Mouse (Mus musculus) hindbrain, embryonic 10.5 days (tissue): ENCODE data around the gene 9930021J03Rik. TPM values are rescaled to one million over a fixed set of nuclear protein-coding genes. Genes with fewer than 3 reads are reported as not detected.

ENCODE experiments used
- DNase-seq: peaks from one replicate; pipeline ENCODE4 v3.0.0-alpha.2; 2017; ENCODE audit warnings: low spot score
- H3K27ac ChIP-seq: fragments of 300-500 bp; sonication (generic); 2 replicates; pipeline ENCODE4 v1.5.1; 2016; ENCODE audit warnings: mild to moderate bottlenecking, moderate library complexity
- H3K27me3 ChIP-seq: fragments of 300-500 bp; sonication (generic); 2 replicates; pipeline ENCODE4 v1.6.1; 2016; ENCODE audit warnings: mild to moderate bottlenecking; ENCODE audit not compliant: poor library complexity, insufficient read depth, severe bottlenecking
- H3K36me3 ChIP-seq: fragments of 300-500 bp; sonication (generic); 2 replicates; pipeline ENCODE4 v1.6.1; 2016; ENCODE audit warnings: mild to moderate bottlenecking, moderate library complexity
- H3K4me1 ChIP-seq: fragments of 300-500 bp; sonication (generic); replicated peaks from 2 replicates; pipeline ENCODE4 v1.6.1; 2016; ENCODE audit warnings: mild to moderate bottlenecking
- H3K4me3 ChIP-seq: fragments of 300-500 bp; sonication (generic); 2 replicates; pipeline ENCODE4 v1.5.1; 2016; ENCODE audit warnings: mild to moderate bottlenecking, moderate library complexity
- H3K9me3 ChIP-seq: fragments of 300-500 bp; sonication (generic); 2 replicates; pipeline ENCODE4 v1.6.1; 2016; ENCODE audit warnings: mild to moderate bottlenecking, moderate library complexity
- WGBS: fragments of 180-500 bp; shearing (Covaris S2); methylation state at CpG from one replicate; pipeline ENCODE4 v1.1.7; 2016; 5-methylcytosine and 5-hydroxymethylcytosine counted together
- polyA plus RNA-seq: library from polyadenylated mRNA; unstranded; fragments of >200 nt; fragmentation: Nextera tagmentation; extraction: Ambion mirVana; gene quantifications from 2 replicates; pipeline ENCODE4 v1.2.1, GENCODE M21; 2016

Gene 9930021J03Rik
- 4.0 and 4.1 TPM in 2 replicates for polyA plus RNA-seq

DNA sequence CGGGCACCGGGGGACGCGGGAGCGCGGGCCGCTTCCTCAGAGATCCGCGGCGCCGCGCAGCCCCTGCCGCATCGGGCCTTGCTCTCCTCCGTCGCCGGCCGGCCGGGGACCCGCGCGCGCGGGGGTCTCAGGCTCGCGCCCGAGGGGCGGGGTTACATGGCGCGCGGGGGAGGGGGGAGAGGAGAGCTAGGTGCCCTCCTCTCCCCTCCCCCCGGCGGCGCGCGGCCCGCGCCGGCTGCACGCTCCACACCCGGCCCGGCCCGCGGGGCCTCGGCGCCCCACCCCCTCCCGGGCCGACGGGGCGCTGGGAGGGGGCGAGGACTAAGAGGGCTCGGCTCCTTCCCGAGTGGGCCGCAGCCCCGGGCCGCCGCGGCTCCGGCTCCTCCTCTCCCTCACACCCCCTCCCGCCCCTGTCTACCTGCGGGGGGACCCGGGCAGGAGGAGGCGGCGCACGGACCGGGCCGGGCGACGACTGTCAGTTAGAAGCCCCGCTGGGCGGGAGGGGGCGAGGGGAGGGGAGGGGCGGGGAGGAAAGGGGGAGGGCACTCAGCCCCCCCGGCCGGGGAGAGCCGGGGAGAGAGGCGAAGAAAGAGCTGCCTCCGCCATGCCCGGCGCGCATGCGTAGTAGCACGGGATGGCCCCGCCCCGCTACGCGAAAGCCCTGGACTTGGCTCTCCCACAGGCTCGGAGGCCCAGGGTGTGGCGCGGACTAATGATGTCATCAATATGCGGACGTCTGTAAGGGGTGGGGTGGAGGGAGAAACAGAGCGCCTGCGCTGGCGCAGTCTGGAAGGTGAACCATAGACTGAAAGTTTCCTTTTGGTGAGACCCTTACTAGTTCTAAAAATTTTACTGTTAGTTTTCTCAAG is at the start of gene 9930021J03Rik:
9930021J03Rik (minus strand) TSS at position 73 of the 869 bp plus-strand sequence.
- no peaks in the 10 kb centered on the region for H3K27me3 ChIP-seq
- WGBS, result under 1% methylated on average over 76 of the region's 95 CpGs
- peaks cover 30% of the 10 kb centered on the region for H3K36me3 ChIP-seq
- DNase-seq, result peak; percentile 100
- peak within 1 kb of the TSS; percentile 97 for H3K27ac ChIP-seq
- no peaks in the 10 kb centered on the region for H3K9me3 ChIP-seq
- peak within 1 kb of the TSS; percentile 74 for H3K4me3 ChIP-seq
- peaks cover 24% of the 10 kb centered on the region for H3K4me1 ChIP-seq

DNA sequence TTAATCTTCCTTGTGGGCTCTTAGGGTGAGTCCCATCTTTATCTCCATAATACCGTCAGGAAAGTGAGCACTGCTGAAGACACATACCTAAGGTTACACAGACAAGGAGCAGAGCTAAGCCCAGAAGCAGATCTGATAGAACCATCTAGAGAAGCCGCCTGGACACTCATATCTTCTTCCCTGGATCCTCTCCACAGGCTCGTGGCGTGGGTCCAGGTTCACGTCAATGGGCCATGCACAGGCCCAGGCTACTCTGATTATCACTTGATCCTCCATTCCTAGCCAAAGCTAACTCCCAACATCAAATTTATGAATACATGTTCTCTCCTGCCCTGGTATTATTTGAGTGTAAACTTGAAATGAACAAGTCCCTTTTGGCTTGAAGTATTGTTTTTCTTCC is 47.9 kb upstream of the 9930021J03Rik start:
- H3K27me3 ChIP-seq, result no peaks in the 10 kb centered on the region
- no peaks in the 10 kb centered on the region for H3K9me3 ChIP-seq
- no peaks in the 10 kb centered on the region for H3K36me3 ChIP-seq
- no peak for DNase-seq
- H3K27ac ChIP-seq, result no peak overlapping the region
- H3K4me1 ChIP-seq, result no peaks in the 10 kb centered on the region
- WGBS, result 89% methylated on average over 5 of the region's 5 CpGs
- no peak overlapping the region for H3K4me3 ChIP-seq

DNA sequence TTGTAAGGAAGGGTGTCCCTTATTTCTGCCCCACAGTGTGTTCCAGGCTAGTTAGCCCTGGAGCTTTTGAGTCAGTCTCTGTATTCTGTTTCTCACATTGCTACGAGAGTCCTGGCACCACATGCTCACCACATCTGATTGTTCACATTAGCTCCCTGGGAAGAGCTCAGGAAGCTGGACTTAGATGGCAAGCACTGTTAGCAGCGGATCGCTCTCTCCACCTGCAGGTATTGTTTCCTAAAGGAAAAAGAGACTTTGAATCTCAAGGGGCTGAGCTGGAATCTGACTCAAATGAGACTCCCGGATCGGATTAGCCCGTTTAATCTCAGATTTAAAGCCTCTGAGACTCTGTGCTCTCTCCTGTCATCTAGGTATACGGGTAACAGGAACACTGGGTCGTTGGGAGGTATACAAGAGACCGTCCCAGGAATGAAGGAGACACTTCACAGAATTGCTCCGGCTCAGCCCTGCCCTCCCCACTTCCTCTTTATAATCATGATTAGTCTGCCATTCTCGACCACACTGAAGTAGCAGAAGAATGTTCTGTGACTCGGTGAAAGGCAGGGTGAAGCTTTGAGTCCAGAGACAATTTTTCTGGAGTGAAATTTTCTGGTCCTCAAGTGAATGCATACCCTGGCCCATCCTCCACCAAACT is 45.4 kb upstream of the 9930021J03Rik start:
- Histone ChIP-seq H3K4me3 (no peak overlapping the region), H3K9me3 (no peaks in the 10 kb centered on the region), H3K27me3 (no peaks in the 10 kb centered on the region), H3K4me1 (no peaks in the 10 kb centered on the region), H3K36me3 (no peaks in the 10 kb centered on the region), H3K27ac (no peak overlapping the region)
- 69% methylated on average over 12 of the region's 12 CpGs for WGBS
- DNase-seq, result no peak

DNA sequence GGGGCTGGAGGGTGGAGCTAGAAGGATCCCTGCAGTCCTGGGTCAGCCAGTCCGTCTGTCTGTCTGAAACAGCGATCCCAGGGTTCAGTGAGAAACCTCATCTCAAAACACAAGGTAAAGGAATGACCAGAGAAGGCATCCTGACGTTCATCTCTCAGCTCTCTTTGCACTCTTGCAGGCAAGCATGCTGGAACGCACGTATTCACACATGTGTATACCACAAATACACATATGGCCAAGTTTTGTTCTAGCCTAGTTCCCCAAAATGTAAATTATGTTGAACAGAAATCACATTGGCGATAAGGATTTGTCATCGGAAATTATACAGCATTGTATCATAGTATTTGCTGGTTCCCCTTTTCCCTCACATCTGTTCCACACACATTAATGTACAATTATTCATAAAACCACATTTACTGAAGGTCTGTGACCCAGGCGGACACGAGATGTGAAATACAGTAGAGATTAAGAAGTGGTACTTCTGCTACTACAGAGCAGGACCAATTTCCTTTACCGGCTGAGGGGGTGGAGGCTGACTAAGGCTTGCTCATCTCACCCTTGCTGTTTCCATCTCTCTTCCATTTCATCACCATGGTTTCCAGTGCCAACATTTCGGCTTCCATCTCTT is 44.2 kb upstream of the 9930021J03Rik start:
- DNase-seq, result no peak
- Histone ChIP-seq H3K4me3 (no peak overlapping the region), H3K27me3 (no peaks in the 10 kb centered on the region), H3K4me1 (no peaks in the 10 kb centered on the region), H3K9me3 (no peaks in the 10 kb centered on the region), H3K27ac (no peak overlapping the region), H3K36me3 (no peaks in the 10 kb centered on the region)
- 86% methylated on average over 11 of the region's 11 CpGs for WGBS

DNA sequence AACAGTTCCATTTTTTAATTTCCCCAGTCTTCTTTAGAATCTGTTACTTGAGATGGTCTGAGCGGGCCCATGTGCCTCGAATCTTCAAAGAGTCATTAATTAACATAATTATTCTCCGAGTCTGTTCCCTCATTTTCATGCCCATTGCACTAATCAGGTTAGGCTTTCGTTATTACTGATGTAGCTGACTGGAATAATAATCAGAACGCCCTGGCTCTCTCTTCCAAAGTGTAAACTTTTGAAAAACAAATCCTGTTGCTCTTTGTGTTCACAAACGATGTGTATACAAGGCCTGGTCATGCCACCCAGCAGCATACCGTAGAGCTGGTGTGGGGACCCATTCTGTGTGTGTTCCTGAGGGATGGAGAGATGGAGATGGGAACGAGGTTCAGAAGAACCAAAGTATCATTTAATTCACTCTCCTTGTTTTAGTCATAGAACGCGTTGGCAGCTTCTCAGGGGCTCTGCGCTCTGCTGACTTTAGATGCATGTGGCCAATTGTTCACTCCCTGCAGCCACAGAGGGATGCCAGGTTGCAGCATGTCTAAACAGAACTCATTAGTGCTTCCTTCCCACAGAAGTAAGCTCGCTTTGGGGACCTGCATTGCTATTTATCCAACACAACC is 38.4 kb upstream of the 9930021J03Rik start:
- 59% methylated on average over 12 of the region's 12 CpGs for WGBS
- H3K4me1 ChIP-seq, result peaks cover 14% of the 10 kb centered on the region
- H3K9me3 ChIP-seq, result no peaks in the 10 kb centered on the region
- H3K27me3 ChIP-seq, result no peaks in the 10 kb centered on the region
- no peak for DNase-seq
- H3K27ac ChIP-seq, result peak overlapping the region; percentile 53; the same call in 1 of the 2 replicates
- H3K4me3 ChIP-seq, result no peak overlapping the region
- H3K36me3 ChIP-seq, result no peaks in the 10 kb centered on the region

DNA sequence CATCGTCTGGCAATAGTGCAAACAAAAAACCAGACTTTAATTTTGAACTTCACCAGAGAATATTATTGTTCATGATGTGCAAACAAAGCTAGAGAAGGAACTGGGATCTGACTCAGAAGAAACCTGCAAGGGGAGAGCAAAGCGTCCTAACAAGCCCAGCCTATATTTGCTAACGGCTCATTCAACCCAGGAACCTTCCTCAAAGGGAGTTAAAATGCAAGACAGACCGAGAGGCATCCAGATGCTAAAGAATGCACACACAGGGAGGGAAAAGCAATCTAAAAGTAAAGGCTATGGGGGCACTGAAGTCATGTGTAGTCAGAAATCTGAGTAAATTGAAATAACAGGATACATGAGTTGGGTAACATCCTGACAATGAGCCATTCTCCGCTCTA is 37.8 kb upstream of the 9930021J03Rik start:
- 42% methylated on average over 5 of the region's 5 CpGs for WGBS
- no peaks in the 10 kb centered on the region for H3K36me3 ChIP-seq
- DNase-seq, result no peak
- H3K9me3 ChIP-seq, result no peaks in the 10 kb centered on the region
- H3K4me3 ChIP-seq, result no peak overlapping the region
- no peak overlapping the region for H3K27ac ChIP-seq
- H3K27me3 ChIP-seq, result no peaks in the 10 kb centered on the region
- H3K4me1 ChIP-seq, result peaks cover 14% of the 10 kb centered on the region

DNA sequence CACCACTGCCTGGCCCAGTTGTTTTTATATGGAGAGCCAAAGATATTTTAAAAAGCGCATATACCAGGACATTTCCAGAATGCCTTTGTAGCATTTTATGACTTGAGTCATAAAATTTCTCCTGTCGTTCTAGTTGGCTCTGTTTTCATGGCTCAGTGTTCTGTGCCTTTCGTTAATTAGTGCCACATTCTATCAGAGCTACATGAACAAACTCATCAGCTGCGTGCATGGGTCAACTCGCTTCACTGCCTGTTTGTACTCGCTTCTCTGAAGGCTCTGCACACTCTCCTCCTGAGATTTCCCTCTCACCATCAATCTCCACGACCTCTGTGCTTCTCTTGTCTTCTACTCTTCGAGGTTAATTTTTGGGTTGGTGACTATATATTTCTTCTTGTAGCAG is 37.2 kb upstream of the 9930021J03Rik start:
- H3K36me3 ChIP-seq, result no peaks in the 10 kb centered on the region
- no peak overlapping the region for H3K27ac ChIP-seq
- 85% methylated on average over 8 of the region's 8 CpGs for WGBS
- H3K4me1 ChIP-seq, result peaks cover 14% of the 10 kb centered on the region
- no peaks in the 10 kb centered on the region for H3K9me3 ChIP-seq
- no peak for DNase-seq
- H3K27me3 ChIP-seq, result no peaks in the 10 kb centered on the region
- no peak overlapping the region for H3K4me3 ChIP-seq

DNA sequence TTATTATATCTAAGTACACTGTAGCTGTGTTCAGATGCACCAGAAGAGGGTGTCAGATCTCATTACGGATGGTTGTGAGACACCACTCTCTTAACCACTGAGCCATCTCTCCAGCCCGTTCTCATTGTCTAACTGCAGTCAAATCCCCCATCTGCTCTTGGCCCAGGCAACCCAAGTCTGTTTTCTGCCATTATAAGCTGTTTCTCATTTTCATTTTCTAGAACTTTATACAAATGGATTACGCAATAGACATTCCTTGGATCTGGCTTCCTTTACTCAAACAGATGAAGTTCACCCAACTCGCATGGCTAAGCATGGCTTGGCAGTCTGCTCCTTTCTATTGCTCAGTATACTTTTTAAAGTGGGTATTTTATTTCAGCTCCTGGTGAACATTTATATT is 34.9 kb upstream of the 9930021J03Rik start:
- Histone ChIP-seq H3K36me3 (no peaks in the 10 kb centered on the region), H3K4me3 (no peak overlapping the region), H3K4me1 (peaks cover 14% of the 10 kb centered on the region), H3K27me3 (no peaks in the 10 kb centered on the region), H3K9me3 (no peaks in the 10 kb centered on the region), H3K27ac (no peak overlapping the region)
- no peak for DNase-seq
- 94% methylated on average over 4 of the region's 4 CpGs for WGBS

DNA sequence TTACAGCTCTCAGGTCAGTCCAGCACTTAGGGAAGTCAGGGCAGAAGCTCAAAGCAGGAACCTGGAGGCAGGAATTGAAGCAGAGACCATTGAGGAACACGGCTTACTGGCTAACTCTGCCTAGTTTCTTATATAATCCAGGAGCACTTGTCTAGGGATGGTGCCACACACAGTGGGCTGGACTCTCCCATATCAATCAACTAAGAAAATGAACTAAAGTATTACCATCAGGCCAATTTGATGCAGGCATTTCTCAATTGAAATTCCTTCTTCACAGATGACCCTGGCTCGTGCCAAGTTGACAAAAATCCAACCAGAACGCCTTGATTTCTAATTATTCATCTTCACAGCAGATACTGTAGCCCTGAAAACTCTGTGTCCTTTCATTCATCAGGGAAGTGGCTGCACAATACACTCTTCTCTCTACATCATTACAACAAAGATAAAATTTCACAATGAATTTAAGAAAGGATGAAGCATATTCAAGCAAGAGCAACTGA is 32.9 kb upstream of the 9930021J03Rik start:
- H3K27me3 ChIP-seq, result no peaks in the 10 kb centered on the region
- H3K4me3 ChIP-seq, result no peak overlapping the region
- H3K4me1 ChIP-seq, result peaks cover 4% of the 10 kb centered on the region
- no peak for DNase-seq
- 83% methylated on average over 3 of the region's 3 CpGs for WGBS
- no peaks in the 10 kb centered on the region for H3K9me3 ChIP-seq
- no peak overlapping the region for H3K27ac ChIP-seq
- no peaks in the 10 kb centered on the region for H3K36me3 ChIP-seq

DNA sequence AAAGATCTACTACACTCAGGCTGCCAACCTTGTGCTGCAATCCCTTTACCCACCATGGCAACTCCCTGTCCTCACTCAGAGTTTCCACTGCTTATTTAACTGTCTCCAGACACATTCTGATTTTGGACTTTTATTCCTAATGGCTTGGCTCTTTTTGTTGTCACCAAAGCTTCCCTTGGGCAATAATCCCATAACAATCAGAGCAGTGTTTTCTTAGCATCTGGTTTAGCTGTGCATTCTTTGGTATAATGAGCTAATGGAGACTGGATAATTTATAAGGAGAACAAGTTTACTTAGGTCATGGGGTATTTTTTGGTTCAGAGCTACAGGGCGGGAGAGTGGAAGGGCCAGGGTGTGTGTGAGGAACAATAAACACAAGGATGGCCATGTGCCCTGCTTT is 32.4 kb upstream of the 9930021J03Rik start:
- Histone ChIP-seq H3K4me3 (no peak overlapping the region), H3K9me3 (no peaks in the 10 kb centered on the region), H3K27me3 (no peaks in the 10 kb centered on the region), H3K36me3 (no peaks in the 10 kb centered on the region), H3K4me1 (no peaks in the 10 kb centered on the region), H3K27ac (no peak overlapping the region)
- DNase-seq, result no peak
- WGBS, result 80% methylated on average over 1 of the region's 1 CpGs

DNA sequence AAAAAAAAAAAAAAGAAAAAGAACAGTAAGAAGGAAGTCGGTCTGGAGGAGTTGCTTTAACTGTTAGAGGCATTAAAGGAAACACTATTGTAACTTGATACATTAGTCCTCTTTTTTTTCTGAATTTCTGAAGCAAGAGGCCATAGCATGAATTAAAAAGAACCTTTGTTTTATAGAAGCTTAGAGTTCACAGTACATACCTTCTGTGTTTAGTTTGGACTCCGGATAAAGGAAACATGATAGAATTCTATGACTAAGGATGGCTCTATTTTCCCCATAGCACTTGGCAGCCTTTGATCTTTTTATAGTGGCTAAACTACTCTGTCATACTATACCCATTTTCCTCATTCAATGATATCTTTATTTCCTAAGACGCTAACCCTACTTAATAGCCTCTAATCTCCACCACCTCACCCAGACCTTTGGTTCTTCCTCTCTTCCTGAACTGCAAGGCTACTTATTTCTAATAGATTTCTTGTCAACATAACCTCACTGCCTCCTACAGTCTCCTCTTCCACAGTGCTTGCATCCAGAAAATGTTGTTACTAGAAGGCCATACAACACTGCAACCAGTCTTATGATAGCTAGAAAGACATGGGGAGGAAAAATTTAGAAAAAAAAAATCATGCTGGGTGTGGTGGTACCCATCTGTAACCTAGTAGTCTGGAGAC is 29.7 kb upstream of the 9930021J03Rik start:
- Histone ChIP-seq H3K4me3 (no peak overlapping the region), H3K36me3 (no peaks in the 10 kb centered on the region), H3K27ac (no peak overlapping the region), H3K9me3 (no peaks in the 10 kb centered on the region), H3K27me3 (no peaks in the 10 kb centered on the region), H3K4me1 (no peaks in the 10 kb centered on the region)
- WGBS, result 66% methylated on average over 3 of the region's 3 CpGs
- DNase-seq, result no peak

DNA sequence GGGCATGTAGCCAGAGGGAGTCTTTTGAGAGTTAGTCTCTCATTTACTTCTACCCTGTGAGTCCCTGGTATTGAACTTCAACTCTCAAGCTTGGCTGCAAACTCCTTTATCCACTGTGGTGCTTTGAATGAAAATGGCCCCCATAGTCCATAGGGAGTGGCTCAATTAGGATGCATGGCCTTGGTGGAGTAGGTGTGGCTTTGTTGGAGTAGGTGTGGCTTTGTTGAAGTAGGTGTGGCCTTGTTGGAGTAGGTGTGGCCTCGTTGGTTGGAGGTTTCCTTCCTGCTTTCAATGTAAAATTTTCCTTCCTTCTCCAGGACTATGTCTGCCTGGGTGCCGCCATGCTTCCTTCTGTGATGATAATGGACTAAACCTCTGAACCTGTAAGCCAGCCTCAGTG is 25.1 kb upstream of the 9930021J03Rik start:
- no peak overlapping the region for H3K27ac ChIP-seq
- no peak for DNase-seq
- no peaks in the 10 kb centered on the region for H3K36me3 ChIP-seq
- 84% methylated on average over 2 of the region's 2 CpGs for WGBS
- H3K4me3 ChIP-seq, result no peak overlapping the region
- H3K27me3 ChIP-seq, result no peaks in the 10 kb centered on the region
- H3K9me3 ChIP-seq, result no peaks in the 10 kb centered on the region
- H3K4me1 ChIP-seq, result no peaks in the 10 kb centered on the region
